Mouse (Mus musculus): ENCODE measurements at regions not wholly inside any gene's neighbourhood (a gene's known extent, or its start where the extent isn't known, plus 50 kb on each side); places are given as distances from the start of the nearest gene placed in this dataset.
A peak's percentile ranks its signal among the peaks of the same experiment; 100 is the strongest.

GRCm38 (mm10) chr1:167976708-167977107 lies 287.7 kb downstream of the Lmx1a start:
- WGBS = 66% methylated on average over 3 of the region's 3 CpGs
- Histone ChIP-seq H3K9me3 (replicated peaks; ENCODE audit: control insufficient read depth, low read length) (no peaks in the 10 kb centered on the region), H3K9ac (ENCODE audit: low read length) (no peak overlapping the region), H3K36me3 (ENCODE audit: control insufficient read depth, insufficient read depth, low read length) (no peaks in the 10 kb centered on the region), H3K27ac (ENCODE audit: low read length) (no peak overlapping the region), H3K4me1 (ENCODE audit: control insufficient read depth, insufficient read depth, low read length) (no peaks in the 10 kb centered on the region), H3K4me3 (replicated peaks; ENCODE audit: low read length) (no peak overlapping the region), H3K27me3 (ENCODE audit: control insufficient read depth, insufficient read depth, low read length) (no peaks in the 10 kb centered on the region), H3K4me2 (ENCODE audit: low read depth, low read length) (no peak overlapping the region)
- ATAC-seq (ENCODE audit: insufficient read depth, low FRiP score) = no peak

DNA sequence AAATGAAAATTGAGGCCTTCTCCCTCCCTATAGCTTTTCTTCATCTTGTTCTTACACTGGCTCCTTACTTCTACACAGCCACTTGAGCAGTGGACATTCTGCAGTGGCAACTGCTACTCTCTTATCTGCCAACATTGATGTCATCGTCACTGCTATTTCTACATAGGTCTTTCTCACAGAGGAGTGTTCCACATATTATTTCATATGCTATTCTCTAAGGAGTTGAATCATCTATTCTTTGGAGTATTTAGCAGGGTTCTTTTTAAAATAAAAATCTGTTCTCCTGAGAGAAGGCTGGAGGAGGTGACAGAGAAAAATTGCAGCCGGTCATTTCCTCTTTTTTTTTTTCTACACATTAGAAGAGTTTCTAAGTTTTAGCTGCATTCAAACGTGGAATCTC lies 290.1 kb downstream of the Lmx1a start:
- Histone ChIP-seq H3K36me3 (ENCODE audit: control insufficient read depth, insufficient read depth, low read length) (no peaks in the 10 kb centered on the region), H3K4me3 (replicated peaks; ENCODE audit: low read length) (no peak overlapping the region), H3K27me3 (ENCODE audit: control insufficient read depth, insufficient read depth, low read length) (no peaks in the 10 kb centered on the region), H3K27ac (ENCODE audit: low read length) (peak overlapping the region; percentile 59), H3K4me1 (ENCODE audit: control insufficient read depth, insufficient read depth, low read length) (no peaks in the 10 kb centered on the region), H3K4me2 (ENCODE audit: low read depth, low read length) (no peak overlapping the region), H3K9ac (ENCODE audit: low read length) (no peak overlapping the region), H3K9me3 (replicated peaks; ENCODE audit: control insufficient read depth, low read length) (no peaks in the 10 kb centered on the region)
- ATAC-seq (ENCODE audit: insufficient read depth, low FRiP score) = no peak; the same call in 1 of the 2 replicates
- WGBS = 42% methylated on average over 3 of the region's 3 CpGs

DNA sequence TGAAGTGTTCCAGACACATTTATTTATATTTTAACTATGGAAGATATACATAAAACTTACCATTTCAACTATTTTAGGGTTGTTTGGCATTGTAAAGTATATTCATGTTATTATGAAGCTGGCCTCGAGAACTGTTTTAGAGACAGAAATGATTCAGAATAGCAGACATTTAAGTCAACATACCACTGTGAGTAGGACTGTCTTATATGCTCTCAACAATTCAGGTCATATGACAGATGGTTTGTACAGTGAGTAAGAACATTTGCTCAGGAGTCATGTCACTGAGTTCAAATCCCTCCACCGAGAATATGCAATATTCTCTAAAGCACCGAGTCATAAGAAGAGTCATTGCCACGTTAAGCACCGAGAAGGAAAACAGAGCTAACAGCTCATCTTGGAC lies 290.6 kb downstream of the Lmx1a start:
- 0 out of 2 replicates have a peak overlapping the region, but pooled peaks have one; percentile 1 for H3K27ac ChIP-seq (ENCODE audit: low read length)
- WGBS = 54% methylated on average over 5 of the region's 5 CpGs
- peak; percentile 40; the same call in 1 of the 2 replicates for ATAC-seq (ENCODE audit: insufficient read depth, low FRiP score)

GRCm38 (mm10) chr1:167981292-167981691 lies 292.3 kb downstream of the Lmx1a start:
- Histone ChIP-seq H3K27me3 (ENCODE audit: control insufficient read depth, insufficient read depth, low read length) (no peaks in the 10 kb centered on the region), H3K4me1 (ENCODE audit: control insufficient read depth, insufficient read depth, low read length) (no peaks in the 10 kb centered on the region), H3K9me3 (replicated peaks; ENCODE audit: control insufficient read depth, low read length) (no peaks in the 10 kb centered on the region), H3K27ac (ENCODE audit: low read length) (no peak overlapping the region), H3K9ac (ENCODE audit: low read length) (no peak overlapping the region), H3K4me3 (replicated peaks; ENCODE audit: low read length) (no peak overlapping the region), H3K36me3 (ENCODE audit: control insufficient read depth, insufficient read depth, low read length) (no peaks in the 10 kb centered on the region), H3K4me2 (ENCODE audit: low read depth, low read length) (no peak overlapping the region)
- WGBS = 89% methylated on average over 2 of the region's 2 CpGs
- ATAC-seq (ENCODE audit: insufficient read depth, low FRiP score) = no peak

More for the DNA sequence above, 290.6 kb downstream of the Lmx1a start:
- no peaks in the 10 kb centered on the region for H3K4me1 ChIP-seq (ENCODE audit: control insufficient read depth, insufficient read depth, low read length)
- no peaks in the 10 kb centered on the region for H3K36me3 ChIP-seq (ENCODE audit: control insufficient read depth, insufficient read depth, low read length)
- H3K9me3 ChIP-seq (replicated peaks; ENCODE audit: control insufficient read depth, low read length) = no peaks in the 10 kb centered on the region
- H3K4me3 ChIP-seq (replicated peaks; ENCODE audit: low read length) = no peak overlapping the region
- no peak overlapping the region for H3K9ac ChIP-seq (ENCODE audit: low read length)
- no peak overlapping the region for H3K4me2 ChIP-seq (ENCODE audit: low read depth, low read length)
- H3K27me3 ChIP-seq (ENCODE audit: control insufficient read depth, insufficient read depth, low read length) = no peaks in the 10 kb centered on the region

DNA sequence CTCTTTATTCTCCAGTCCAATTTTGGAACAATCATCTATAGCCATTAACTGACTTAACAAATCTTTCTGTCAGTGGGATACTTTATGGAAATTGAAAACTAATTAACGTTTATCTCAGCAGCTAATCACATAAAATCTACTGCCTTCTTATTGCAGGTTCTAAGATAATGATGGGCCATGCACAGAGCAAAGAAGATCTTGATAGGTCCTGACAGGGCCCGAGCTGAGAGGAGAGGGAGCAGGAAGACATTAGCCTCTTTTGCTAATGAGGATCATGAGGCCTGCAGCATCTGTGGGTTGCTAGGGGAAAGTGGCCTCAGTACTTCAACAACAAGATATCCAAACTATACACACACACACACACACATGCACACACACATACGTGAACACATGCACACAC lies 318.4 kb downstream of the Lmx1a start:
- Histone ChIP-seq H3K27me3 (ENCODE audit: control insufficient read depth, insufficient read depth, low read length) (no peaks in the 10 kb centered on the region), H3K4me1 (ENCODE audit: control insufficient read depth, insufficient read depth, low read length) (0 out of 2 replicates have a peak, but pooled peaks cover 6% of the 10 kb centered on the region), H3K36me3 (ENCODE audit: control insufficient read depth, insufficient read depth, low read length) (no peaks in the 10 kb centered on the region), H3K9ac (ENCODE audit: low read length) (no peak overlapping the region), H3K4me3 (replicated peaks; ENCODE audit: low read length) (no peak overlapping the region), H3K9me3 (replicated peaks; ENCODE audit: control insufficient read depth, low read length) (no peaks in the 10 kb centered on the region), H3K4me2 (ENCODE audit: low read depth, low read length) (no peak overlapping the region), H3K27ac (ENCODE audit: low read length) (no peak overlapping the region)
- 77% methylated on average over 3 of the region's 3 CpGs for WGBS
- ATAC-seq (ENCODE audit: insufficient read depth, low FRiP score) = no peak

DNA sequence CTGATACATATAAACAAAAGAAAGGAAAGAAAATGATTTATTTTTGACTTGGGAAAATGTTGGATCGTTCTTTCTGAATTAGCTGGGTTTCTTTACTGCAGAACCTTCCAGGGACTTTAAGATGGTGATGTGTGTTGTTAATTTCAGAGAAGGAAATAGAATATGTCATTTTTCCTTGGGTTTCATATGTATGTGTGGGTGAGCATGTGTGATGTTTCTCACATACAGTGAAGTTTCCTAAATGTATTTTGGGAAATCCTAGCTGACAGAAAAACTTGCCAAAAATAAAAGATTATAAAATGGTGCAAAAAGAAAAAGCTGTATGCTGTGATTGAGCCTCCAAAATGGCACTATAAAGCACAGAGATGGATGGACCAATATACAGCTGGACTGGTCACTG lies 319.2 kb downstream of the Lmx1a start:
- Histone ChIP-seq H3K9me3 (replicated peaks; ENCODE audit: control insufficient read depth, low read length) (no peaks in the 10 kb centered on the region), H3K4me1 (ENCODE audit: control insufficient read depth, insufficient read depth, low read length) (0 out of 2 replicates have a peak, but pooled peaks cover 6% of the 10 kb centered on the region), H3K27me3 (ENCODE audit: control insufficient read depth, insufficient read depth, low read length) (no peaks in the 10 kb centered on the region), H3K36me3 (ENCODE audit: control insufficient read depth, insufficient read depth, low read length) (no peaks in the 10 kb centered on the region), H3K9ac (ENCODE audit: low read length) (no peak overlapping the region), H3K4me3 (replicated peaks; ENCODE audit: low read length) (no peak overlapping the region), H3K4me2 (ENCODE audit: low read depth, low read length) (no peak overlapping the region), H3K27ac (ENCODE audit: low read length) (no peak overlapping the region)
- no peak for ATAC-seq (ENCODE audit: insufficient read depth, low FRiP score)
- 53% methylated on average over 1 of the region's 1 CpGs for WGBS

DNA sequence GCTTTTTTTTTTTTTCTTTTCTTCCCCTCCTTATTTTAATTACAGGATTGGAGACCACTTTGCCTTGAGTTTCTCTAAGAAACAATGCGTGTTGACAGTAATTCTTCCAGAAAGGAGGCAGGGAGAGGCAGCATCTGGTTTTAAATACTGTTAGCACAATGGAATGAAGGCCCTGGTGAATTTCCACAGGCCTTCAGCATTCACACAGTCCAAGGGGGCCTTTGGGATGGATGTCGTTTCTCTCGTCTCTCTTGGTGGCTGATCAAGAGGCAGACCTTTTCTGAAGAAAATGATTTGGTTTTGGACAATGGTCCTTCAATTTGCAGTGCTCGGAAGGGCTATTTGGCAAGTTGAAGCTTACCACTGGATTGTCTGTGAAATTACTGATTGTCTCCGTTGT lies 321.4 kb downstream of the Lmx1a start:
- Histone ChIP-seq H3K36me3 (ENCODE audit: control insufficient read depth, insufficient read depth, low read length) (no peaks in the 10 kb centered on the region), H3K4me2 (ENCODE audit: low read depth, low read length) (no peak overlapping the region), H3K27me3 (ENCODE audit: control insufficient read depth, insufficient read depth, low read length) (no peaks in the 10 kb centered on the region), H3K4me1 (ENCODE audit: control insufficient read depth, insufficient read depth, low read length) (0 out of 2 replicates have a peak, but pooled peaks cover 6% of the 10 kb centered on the region), H3K9me3 (replicated peaks; ENCODE audit: control insufficient read depth, low read length) (no peaks in the 10 kb centered on the region), H3K27ac (ENCODE audit: low read length) (no peak overlapping the region), H3K4me3 (replicated peaks; ENCODE audit: low read length) (no peak overlapping the region), H3K9ac (ENCODE audit: low read length) (no peak overlapping the region)
- no peak for ATAC-seq (ENCODE audit: insufficient read depth, low FRiP score)
- 82% methylated on average over 5 of the region's 5 CpGs for WGBS

DNA sequence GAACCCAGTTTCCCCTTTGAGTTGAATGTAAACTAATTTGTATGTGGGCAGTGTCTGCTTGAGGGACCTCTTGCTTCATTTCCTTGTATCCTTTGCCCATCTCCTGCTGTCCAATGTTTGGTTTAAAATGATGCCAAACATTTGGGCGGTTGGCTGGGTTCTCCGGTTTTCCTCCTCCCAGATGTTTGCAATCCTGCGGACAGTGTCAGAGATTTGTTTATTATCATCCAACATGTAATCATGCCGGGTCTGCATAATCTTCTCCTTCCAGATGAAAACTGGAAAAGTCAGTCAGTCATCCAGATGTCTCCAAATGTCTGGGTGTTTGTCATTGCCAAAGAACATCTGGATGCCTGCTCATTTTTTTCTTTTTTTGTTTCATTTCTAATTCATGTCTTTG lies 323.0 kb downstream of the Lmx1a start:
- no peaks in the 10 kb centered on the region for H3K27me3 ChIP-seq (ENCODE audit: control insufficient read depth, insufficient read depth, low read length)
- no peaks in the 10 kb centered on the region for H3K9me3 ChIP-seq (replicated peaks; ENCODE audit: control insufficient read depth, low read length)
- H3K9ac ChIP-seq (ENCODE audit: low read length) = no peak overlapping the region
- ATAC-seq (ENCODE audit: insufficient read depth, low FRiP score) = peak; percentile 59; the same call in 1 of the 2 replicates
- H3K27ac ChIP-seq (ENCODE audit: low read length) = no peak overlapping the region
- 41% methylated on average over 4 of the region's 4 CpGs for WGBS
- H3K4me3 ChIP-seq (replicated peaks; ENCODE audit: low read length) = no peak overlapping the region
- no peaks in the 10 kb centered on the region for H3K36me3 ChIP-seq (ENCODE audit: control insufficient read depth, insufficient read depth, low read length)
- no peak overlapping the region for H3K4me2 ChIP-seq (ENCODE audit: low read depth, low read length)
- H3K4me1 ChIP-seq (ENCODE audit: control insufficient read depth, insufficient read depth, low read length) = 0 out of 2 replicates have a peak, but pooled peaks cover 6% of the 10 kb centered on the region

- Histone ChIP-seq H3K4me1 (ENCODE audit: control insufficient read depth, insufficient read depth, low read length) (0 out of 2 replicates have a peak, but pooled peaks cover 6% of the 10 kb centered on the region), H3K36me3 (ENCODE audit: control insufficient read depth, insufficient read depth, low read length) (no peaks in the 10 kb centered on the region), H3K4me2 (ENCODE audit: low read depth, low read length) (no peak overlapping the region), H3K27me3 (ENCODE audit: control insufficient read depth, insufficient read depth, low read length) (no peaks in the 10 kb centered on the region), H3K4me3 (replicated peaks; ENCODE audit: low read length) (no peak overlapping the region), H3K9me3 (replicated peaks; ENCODE audit: control insufficient read depth, low read length) (no peaks in the 10 kb centered on the region), H3K9ac (ENCODE audit: low read length) (no peak overlapping the region), H3K27ac (ENCODE audit: low read length) (peak overlapping the region; percentile 25; the same call in 1 of the 2 replicates)
- peak; percentile 57; the same call in 1 of the 2 replicates for ATAC-seq (ENCODE audit: insufficient read depth, low FRiP score)
- WGBS = 58% methylated on average over 5 of the region's 5 CpGs
Observed at GRCm38 (mm10) chr1:168012611-168013010, 323.6 kb downstream of the Lmx1a start.

All from stomach, embryonic 16.5 days (tissue).